ENCODE assay signal across 13 mouse cellular contexts in genomic region chr9:48707824-48708229, GRCm38 (mm10).
DNase-seq lines count a peak whose midpoint lies in the region; ATAC-seq and TF ChIP-seq lines count a peak whose summit lies in the region.
"Had no signal": no experiment of that assay in that cellular context is flagged by ENCODE, and none has a peak within 500 bp of the region (broad histone marks: within the 10 kb centered on the region; RNA-seq: fewer than 3 reads in every experiment).

No protein-coding gene starts in this region.

- no peak overlapping the region for H3K27ac ChIP-seq in kidney, embryonic 16.5 days (ENCODE audit: low read length)
- no peak overlapping the region for H3K27ac ChIP-seq in midbrain, postnatal 0 days (ENCODE audit: low read depth, low read length)
- H3K27ac ChIP-seq: embryonic facial prominence, embryonic 15.5 days; liver, embryonic 15.5 days had no signal

- H3K4me3 ChIP-seq in kidney, embryonic 16.5 days (ENCODE audit: low read length) = no peak overlapping the region
- H3K4me3 ChIP-seq in midbrain, postnatal 0 days (ENCODE audit: low read depth, low read length) = no peak overlapping the region
- H3K4me3 ChIP-seq: embryonic facial prominence, embryonic 15.5 days; liver, embryonic 15.5 days had no signal

- 85% methylated on average over 6 of the region's 6 CpGs for WGBS in kidney, embryonic 16.5 days
- 91% methylated on average over 6 of the region's 6 CpGs for WGBS in midbrain, postnatal 0 days

- H3K4me2 ChIP-seq in kidney, embryonic 16.5 days (replicated peaks; ENCODE audit: low read depth, low read length) = no peak overlapping the region
- no peak overlapping the region for H3K4me2 ChIP-seq in midbrain, postnatal 0 days (ENCODE audit: low read depth, low read length, poor library complexity, severe bottlenecking)
- H3K4me2 ChIP-seq: embryonic facial prominence, embryonic 15.5 days; liver, embryonic 15.5 days had no signal

- ATAC-seq in kidney, embryonic 16.5 days (ENCODE audit: low FRiP score, low TSS enrichment) = no peak
- no peak for ATAC-seq in midbrain, postnatal 0 days (ENCODE audit: low FRiP score)
- ATAC-seq: Patski had no signal

- TF ChIP-seq CTCF in midbrain, postnatal 0 days (IDR thresholded peaks at IDR 0.05) = no peak

- H3K4me1 ChIP-seq in kidney, embryonic 16.5 days (ENCODE audit: insufficient read depth, low read length) = peaks cover 27% of the 10 kb centered on the region
- no peaks in the 10 kb centered on the region for H3K4me1 ChIP-seq in midbrain, postnatal 0 days (ENCODE audit: insufficient read depth, low read length)

- H3K9ac ChIP-seq in kidney, embryonic 16.5 days (replicated peaks; ENCODE audit: low read length) = no peak overlapping the region
- no peak overlapping the region for H3K9ac ChIP-seq in midbrain, postnatal 0 days (replicated peaks; ENCODE audit: low read length, poor library complexity, severe bottlenecking)
- H3K9ac ChIP-seq: embryonic facial prominence, embryonic 15.5 days; liver, embryonic 15.5 days had no signal

- no peaks in the 10 kb centered on the region for H3K36me3 ChIP-seq in kidney, embryonic 16.5 days (ENCODE audit: insufficient read depth, low read length)
- H3K36me3 ChIP-seq in midbrain, postnatal 0 days (ENCODE audit: insufficient read depth, low read length) = no peaks in the 10 kb centered on the region
- H3K36me3 ChIP-seq: embryonic facial prominence, embryonic 15.5 days; liver, embryonic 15.5 days had no signal

- peaks cover 3% of the 10 kb centered on the region; the same call in 1 of the 2 replicates for H3K27me3 ChIP-seq in kidney, embryonic 16.5 days (ENCODE audit: insufficient read depth, low read length)
- no peaks in the 10 kb centered on the region for H3K27me3 ChIP-seq in midbrain, postnatal 0 days (ENCODE audit: insufficient read depth, low read length)
- H3K27me3 ChIP-seq: embryonic facial prominence, embryonic 15.5 days; liver, embryonic 15.5 days had no signal

- DNase-seq in adrenal gland, postnatal 10 days = peak; percentile 46
- DNase-seq in adrenal gland, postnatal 4 days (ENCODE audit: low spot score in 2 of 2) = no peak
- DNase-seq in kidney, adult 8-10 months = peak; percentile 34 to 36
- DNase-seq in heart, postnatal 4 days = peak; percentile 81
- DNase-seq in lung, postnatal 36 days = peak; percentile 85
- no peak for DNase-seq in spleen, postnatal 14 days (ENCODE audit: low spot score in 2 of 2)
- no peak for DNase-seq in midbrain, postnatal 0 days (ENCODE audit: low spot score)
- DNase-seq: layer of hippocampus, adult 9-11 months; thymus, adult 18-20 months had no signal

- H3K9me3 ChIP-seq in kidney, embryonic 16.5 days (ENCODE audit: low read length) = no peaks in the 10 kb centered on the region
- no peaks in the 10 kb centered on the region for H3K9me3 ChIP-seq in midbrain, postnatal 0 days (ENCODE audit: low read length)
- H3K9me3 ChIP-seq: embryonic facial prominence, embryonic 15.5 days; liver, embryonic 15.5 days had no signal

Comparison
In these comparisons a context has a peak if more than half of its experiments do, and no peak if none do; other contexts are left out.
1. DNase-seq: peak in adrenal gland, postnatal 10 days (single experiment), kidney, adult 8-10 months (2 of 2), heart, postnatal 4 days (single experiment) and lung, postnatal 36 days (single experiment); none in adrenal gland, postnatal 4 days (0 of 2), spleen, postnatal 14 days (0 of 2) and midbrain, postnatal 0 days (single experiment).